Mouse (Mus musculus): Measurements from ENCODE around the gene Bach2.

The Bach2 gene

DNA sequence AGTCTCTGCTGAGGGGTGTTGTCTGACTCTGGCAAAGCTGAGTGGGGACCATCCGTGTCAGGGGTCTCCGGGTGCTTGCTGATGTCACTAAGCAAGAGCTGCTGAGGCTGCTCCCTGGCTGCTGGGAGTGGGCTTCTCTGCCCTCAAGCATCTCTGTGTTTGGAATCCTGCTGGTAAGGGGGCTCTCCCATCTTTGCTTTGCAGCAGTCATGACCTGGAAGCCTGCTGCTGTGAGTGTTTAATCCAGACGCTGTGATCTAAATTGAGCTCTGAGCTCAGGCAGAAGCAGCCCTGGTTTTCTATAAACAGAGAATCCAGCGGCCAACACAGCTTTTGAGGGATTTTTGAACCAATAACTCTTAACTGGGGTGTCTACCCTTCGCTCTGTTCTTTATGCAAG, 89.0 kb downstream of the Bach2 start:
- DNase-seq (ENCODE audit: low read depth, low spot score) = no peak

- DNase-seq (ENCODE audit: low read depth, low spot score) = no peak
These were observed 90.0 kb downstream of the Bach2 start for GRCm38 (mm10) chr4:32328561-32328960.

- no peak for DNase-seq (ENCODE audit: low read depth, low spot score)
These were observed 92.1 kb downstream of the Bach2 start for GRCm38 (mm10) chr4:32330584-32331314.

GRCm38 (mm10) chr4:32332028-32332427, 93.4 kb downstream of the Bach2 start:
- no peak for DNase-seq (ENCODE audit: low read depth, low spot score)

DNA sequence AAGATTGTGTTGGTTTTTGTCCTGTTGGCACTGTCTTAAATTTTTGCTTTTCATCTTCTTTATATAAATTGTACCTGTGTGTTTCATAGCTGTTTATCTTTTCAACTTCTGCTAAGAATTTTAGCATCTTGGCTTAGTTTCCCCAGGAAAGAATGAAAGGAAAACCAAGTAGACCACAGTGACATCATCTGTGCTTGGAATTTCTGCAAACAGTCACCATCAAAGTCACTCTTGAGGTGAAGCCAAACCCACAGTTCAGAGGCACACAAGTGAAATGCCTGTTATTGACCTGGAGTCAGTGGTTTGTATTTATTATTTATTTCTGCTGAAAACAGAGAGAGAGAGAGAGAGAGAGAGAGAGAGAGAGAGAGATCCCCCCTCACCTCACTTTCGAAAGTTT, 95.5 kb downstream of the Bach2 start:
- DNase-seq (ENCODE audit: low read depth, low spot score) = no peak

GRCm38 (mm10) chr4:32334765-32335164, 96.2 kb downstream of the Bach2 start:
- no peak for DNase-seq (ENCODE audit: low read depth, low spot score)

GRCm38 (mm10) chr4:32335659-32336058, 97.1 kb downstream of the Bach2 start:
- DNase-seq (ENCODE audit: low read depth, low spot score) = no peak

- no peak for DNase-seq (ENCODE audit: low read depth, low spot score)
These were observed 98.0 kb downstream of the Bach2 start for GRCm38 (mm10) chr4:32336642-32337041.

- peak; percentile 47 for DNase-seq (ENCODE audit: low read depth, low spot score)
These were observed 99.0 kb downstream of the Bach2 start for GRCm38 (mm10) chr4:32337638-32338037.

DNA sequence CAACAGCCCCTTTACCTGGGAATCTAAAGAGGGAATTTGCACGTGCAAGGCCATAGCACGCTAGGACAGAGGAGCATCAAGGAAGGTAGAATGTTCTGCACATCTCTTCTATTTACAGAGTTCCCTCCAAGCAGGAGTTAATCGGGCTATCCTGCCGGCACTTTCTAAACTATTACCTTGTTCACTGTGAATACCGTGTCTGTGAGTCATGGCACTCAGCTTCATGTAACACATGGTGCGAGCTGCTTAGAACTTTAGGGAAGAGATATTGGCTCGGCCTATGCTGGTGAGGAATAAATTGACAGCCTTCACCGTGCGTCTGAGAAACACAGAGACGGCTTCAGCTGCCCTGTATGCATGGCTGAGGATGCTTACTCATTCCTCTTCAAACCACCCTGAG, 99.8 kb downstream of the Bach2 start:
- no peak for DNase-seq (ENCODE audit: low read depth, low spot score)

DNA sequence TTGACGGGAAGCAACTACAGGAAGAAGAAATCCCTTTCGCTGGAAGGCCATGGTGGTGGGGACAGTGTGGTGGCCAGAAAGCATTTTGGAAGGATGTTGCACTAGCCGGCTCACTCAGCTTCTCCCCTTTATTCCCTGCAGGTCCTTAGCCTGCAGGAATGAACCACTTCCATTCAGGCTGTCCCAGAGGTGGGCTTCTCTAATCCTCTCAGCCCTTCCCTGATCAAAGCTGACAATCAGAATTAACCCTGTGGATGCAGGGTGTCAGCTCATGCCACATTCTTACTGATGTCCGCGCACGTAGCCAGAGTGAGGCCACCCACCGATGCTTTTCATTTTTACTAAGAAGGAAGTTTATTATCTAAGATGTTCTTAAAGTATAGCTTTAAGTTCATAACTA, 102.2 kb downstream of the Bach2 start:
- DNase-seq (ENCODE audit: low read depth, low spot score) = no peak

GRCm38 (mm10) chr4:32342269-32342668, 103.7 kb downstream of the Bach2 start:
- no peak for DNase-seq (ENCODE audit: low read depth, low spot score)

- no peak for DNase-seq (ENCODE audit: low read depth, low spot score)
These were observed 104.9 kb downstream of the Bach2 start for GRCm38 (mm10) chr4:32343256-32344165.

DNA sequence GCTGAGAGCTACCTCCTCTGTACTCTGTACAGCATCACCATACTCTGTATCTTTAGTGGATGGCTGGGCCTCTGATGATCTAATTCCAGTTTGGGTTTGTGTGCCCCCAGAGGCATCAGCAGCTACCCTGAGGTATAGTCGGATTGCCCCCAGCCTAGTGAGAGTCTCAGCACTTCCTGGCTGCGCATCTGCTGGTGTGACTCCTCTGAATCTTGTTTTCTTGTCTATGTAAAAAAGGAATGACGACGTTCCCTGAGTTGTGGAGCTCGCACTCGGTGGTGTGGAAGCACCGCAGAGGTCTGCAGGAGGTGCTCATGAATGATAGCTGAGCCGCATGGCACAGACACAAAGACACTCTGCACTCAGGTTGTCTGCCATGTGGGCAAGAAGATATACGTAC, 105.7 kb downstream of the Bach2 start:
- no peak for DNase-seq (ENCODE audit: low read depth, low spot score)

- DNase-seq (ENCODE audit: low read depth, low spot score) = no peak
These were observed 108.6 kb downstream of the Bach2 start for GRCm38 (mm10) chr4:32347202-32347601.

- no peak for DNase-seq (ENCODE audit: low read depth, low spot score)
These were observed 109.1 kb downstream of the Bach2 start for GRCm38 (mm10) chr4:32347711-32348110.

GRCm38 (mm10) chr4:32349361-32349760, 110.8 kb downstream of the Bach2 start:
- DNase-seq (ENCODE audit: low read depth, low spot score) = no peak

- no peak for DNase-seq (ENCODE audit: low read depth, low spot score)
These were observed 112.6 kb downstream of the Bach2 start for GRCm38 (mm10) chr4:32351236-32351635.

DNA sequence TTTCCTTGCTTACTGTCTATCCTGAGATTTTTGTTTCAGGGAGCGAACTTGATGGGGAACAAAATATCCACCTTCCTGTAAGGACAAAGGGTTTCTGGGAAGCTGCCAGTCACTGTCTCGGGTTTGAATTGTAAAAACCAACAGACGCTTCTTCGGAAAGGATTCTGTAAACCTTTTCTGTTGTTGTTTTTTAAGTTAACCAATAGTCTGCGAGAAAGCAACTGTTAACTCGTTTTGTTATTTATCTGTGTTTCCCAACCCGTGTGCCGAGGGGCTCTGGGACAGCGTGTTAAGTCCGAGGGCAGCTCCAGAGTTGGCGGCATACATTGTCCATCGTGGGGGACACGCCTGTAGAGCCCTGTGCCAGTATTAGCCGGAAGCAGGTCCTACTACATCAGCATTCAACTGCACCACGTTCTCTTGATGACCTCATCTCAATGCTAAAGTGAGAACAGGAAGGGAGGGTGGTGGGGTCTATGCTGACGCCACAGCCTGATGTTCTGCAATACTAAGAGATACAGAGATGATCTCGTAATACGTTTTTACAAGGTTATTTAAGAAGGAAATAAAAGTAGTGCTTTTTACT, 113.2 kb downstream of the Bach2 start:
- DNase-seq (ENCODE audit: low read depth, low spot score) = no peak

- no peak for DNase-seq (ENCODE audit: low read depth, low spot score)
These were observed 113.8 kb downstream of the Bach2 start for GRCm38 (mm10) chr4:32352442-32352841.

GRCm38 (mm10) chr4:32352842-32353241, 114.2 kb downstream of the Bach2 start:
- no peak for DNase-seq (ENCODE audit: low read depth, low spot score)

- DNase-seq (ENCODE audit: low read depth, low spot score) = peak; percentile 29
These were observed 117.5 kb downstream of the Bach2 start for GRCm38 (mm10) chr4:32355935-32356617.
